Mouse (Mus musculus): ENCODE measurements around the gene Mta3.
"Not testable (repeated sequence)": the region's sequence is repeated elsewhere in the genome, so short reads cannot be mapped to it uniquely, and the experiment has no call there.

Mta3 gene

GRCm38 (mm10) chr17:83849717-83850116 lies 143.8 kb downstream of the Mta3 start:
- DNase-seq (ENCODE audit: low read depth), result no peak

- peak; percentile 95 for DNase-seq (ENCODE audit: low read depth)
Measured at GRCm38 (mm10) chr17:83850458-83850857, 144.5 kb downstream of the Mta3 start.

DNA sequence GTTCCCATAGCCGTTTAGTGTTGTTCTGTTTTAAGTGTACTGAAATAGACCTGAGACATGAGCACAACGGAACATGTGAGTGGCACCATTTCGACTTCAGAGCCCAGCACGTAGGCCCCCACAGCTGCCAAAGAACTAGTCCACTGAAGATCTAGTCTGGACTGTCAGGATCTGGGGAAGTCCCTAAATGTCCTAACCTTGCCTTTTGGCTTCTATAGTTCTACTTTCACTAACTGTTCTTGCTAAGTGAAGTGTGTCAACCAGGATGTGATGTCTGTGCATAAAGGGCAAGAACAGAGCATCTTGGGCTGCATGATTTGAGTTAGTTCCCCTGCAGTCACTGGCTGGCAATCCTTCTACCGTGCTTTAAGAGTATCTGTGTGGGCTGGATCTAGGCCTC lies 144.9 kb downstream of the Mta3 start:
- DNase-seq (ENCODE audit: low read depth), result no peak

DNA sequence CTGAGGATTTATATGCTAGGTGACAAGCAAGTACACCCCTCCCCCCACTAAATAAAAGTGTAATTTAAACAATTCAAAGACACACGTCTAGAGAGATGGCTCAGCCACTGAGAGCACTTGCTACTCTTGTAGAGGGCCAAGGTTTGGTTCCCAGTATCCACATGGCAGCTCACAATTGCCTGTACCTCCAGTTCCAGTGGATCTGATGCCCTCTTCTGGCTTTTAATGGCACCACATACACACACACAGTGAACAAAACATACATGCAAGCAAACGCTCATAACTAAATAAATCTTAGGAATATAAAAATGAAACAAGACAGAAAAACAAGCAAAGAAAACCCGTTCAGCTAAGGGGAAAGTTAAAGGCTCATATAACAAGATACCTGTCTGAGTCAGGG lies 147.9 kb downstream of the Mta3 start:
- DNase-seq (ENCODE audit: low read depth), result no peak

DNA sequence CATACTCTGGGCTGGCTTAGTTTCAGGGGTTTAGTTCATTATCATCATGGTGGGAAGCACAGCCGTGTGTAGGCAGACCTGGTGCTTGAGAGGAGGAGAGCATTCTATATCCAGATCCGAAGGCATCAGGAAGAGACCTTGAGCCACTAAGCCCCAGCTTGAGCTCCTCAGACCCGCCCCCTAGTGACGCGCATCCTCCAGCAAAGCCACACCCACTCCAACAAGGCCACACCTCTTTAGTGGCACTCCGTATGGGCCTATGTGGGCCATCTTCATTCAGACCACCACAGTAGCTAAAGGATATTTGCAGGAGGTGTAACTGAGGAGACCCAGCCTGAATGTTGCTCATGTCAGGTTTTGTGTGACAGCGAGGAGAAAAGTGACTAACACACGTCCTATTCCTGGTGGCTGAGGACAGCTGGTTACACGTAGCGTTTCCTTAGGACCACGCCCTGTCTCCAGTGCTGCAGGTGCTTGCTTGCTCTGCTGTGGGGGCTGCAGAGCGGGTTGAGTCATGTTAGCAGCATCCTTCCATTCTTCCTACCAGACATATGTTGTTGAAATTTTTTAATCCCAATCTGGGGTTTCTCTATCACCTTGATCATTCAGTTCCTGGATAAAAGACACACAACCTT lies 148.4 kb downstream of the Mta3 start:
- no peak for DNase-seq (ENCODE audit: low read depth)

DNA sequence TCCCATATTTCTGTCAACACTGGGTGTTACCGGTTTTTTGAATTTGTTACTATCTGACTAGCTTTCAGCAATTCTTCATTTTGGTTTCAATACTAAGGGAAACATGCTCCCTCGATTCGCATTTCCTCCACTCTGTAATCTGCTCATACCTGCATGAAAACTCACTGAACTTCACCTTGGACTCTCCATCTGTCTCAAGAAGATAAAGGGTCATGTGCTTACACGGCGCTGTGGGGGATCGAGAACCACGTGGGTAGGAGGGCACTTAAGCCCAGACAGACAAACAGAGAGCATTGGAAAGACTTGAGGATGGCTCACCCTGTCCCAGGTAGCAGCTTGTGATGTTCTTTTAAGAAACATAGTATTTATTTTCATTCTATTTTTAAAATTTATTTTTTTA lies 152.4 kb downstream of the Mta3 start:
- DNase-seq (ENCODE audit: low read depth), result no peak

GRCm38 (mm10) chr17:83859639-83860038 lies 153.7 kb downstream of the Mta3 start:
- no peak for DNase-seq (ENCODE audit: low read depth)

- no peak for DNase-seq (ENCODE audit: low read depth)
Measured at GRCm38 (mm10) chr17:83860224-83860623, 154.3 kb downstream of the Mta3 start.

DNA sequence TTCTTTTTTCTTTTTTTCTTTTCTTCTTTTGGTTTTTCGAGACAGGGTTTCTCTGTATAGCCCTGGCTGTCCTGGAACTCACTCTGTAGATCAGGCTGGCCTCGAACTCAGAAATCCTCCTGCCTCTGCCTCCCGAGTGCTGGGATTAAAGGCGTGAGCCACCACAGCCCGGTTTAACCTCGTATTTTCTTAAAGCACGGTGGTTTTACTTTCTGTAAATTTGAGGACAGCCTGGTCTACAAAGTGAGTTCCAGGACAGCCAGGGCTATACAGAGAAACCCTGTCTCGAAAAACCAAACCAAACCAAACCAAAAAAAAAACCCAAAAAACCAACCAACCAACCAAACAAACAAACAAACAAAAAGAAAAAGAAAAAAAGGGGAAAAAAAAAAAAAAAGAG lies 155.0 kb downstream of the Mta3 start:
- not testable (repeated sequence) for DNase-seq (ENCODE audit: low read depth)

DNA sequence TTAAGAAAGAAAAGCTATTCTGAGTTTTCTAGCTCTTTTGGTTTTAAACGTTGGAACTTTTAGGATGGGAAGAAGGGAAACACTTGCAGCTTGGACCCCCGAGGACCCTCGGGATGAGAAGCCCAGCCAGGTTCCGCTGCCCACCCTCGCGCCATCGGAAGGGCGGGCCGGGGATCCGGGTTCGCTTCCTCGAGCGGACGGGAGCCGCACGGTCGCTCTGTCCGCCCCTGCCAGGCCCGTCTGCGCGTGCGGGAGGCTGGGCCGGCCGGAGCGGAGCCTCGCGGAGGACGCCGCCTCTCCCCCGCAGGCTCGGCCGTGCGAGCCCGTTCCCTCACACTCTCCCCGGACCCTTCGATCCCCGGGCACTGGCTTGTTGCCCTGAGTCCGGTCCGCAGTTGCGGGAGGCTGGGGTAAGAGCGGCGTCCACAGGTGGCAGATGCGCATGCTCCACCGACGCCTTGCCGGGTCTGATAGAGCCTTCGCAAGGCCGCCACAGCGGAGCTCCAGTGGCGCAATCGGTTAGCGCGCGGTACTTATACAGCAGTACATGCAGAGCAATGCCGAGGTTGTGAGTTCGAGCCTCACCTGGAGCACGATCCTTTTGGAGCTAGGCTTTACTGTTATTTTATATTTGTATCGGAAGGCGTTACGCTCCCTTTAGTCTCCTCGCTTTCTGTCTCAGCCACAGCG lies 155.6 kb downstream of the Mta3 start:
- peak; percentile 97 for DNase-seq (ENCODE audit: low read depth)

GRCm38 (mm10) chr17:83862134-83862881 lies 156.3 kb downstream of the Mta3 start:
- peak; percentile 72 for DNase-seq (ENCODE audit: low read depth)

GRCm38 (mm10) chr17:83865366-83865765 lies 159.4 kb downstream of the Mta3 start:
- DNase-seq (ENCODE audit: low read depth), result peak; percentile 64

- DNase-seq (ENCODE audit: low read depth), result peak; percentile 84
Measured at GRCm38 (mm10) chr17:83866582-83866981, 160.6 kb downstream of the Mta3 start.

DNA sequence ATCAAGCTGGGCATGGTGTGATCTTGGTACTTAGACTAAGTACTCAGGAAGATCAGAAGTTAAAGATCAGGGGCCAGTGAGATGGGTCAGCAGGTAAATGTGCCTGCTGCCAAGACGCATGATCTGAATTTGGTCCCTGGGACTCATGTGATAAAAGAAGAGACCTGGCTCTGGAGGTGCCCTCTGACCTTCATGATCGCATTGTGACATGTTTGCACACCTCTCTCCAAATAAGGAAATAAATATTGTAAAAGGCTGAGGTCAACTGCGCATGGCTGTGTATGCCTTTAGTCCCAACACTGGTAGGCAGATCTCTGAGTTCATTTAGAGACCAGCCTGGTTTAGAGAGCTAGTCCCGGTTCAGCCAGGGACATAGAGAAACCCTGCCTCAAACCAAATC lies 164.4 kb downstream of the Mta3 start:
- DNase-seq (ENCODE audit: low read depth), result no peak

Measured in NIH3T3 (cell line).